Mouse (Mus musculus): ENCODE results near the gene Arhgap29. TPM values are rescaled to one million over a fixed set of nuclear protein-coding genes. Genes with fewer than 3 reads are reported as not detected.

The Arhgap29 gene
- polyA plus RNA-seq, 2 experiments, result 3.9 to 5.3 TPM

- Histone ChIP-seq H3K4me3 (ENCODE audit: insufficient read depth in 1 of 2, low read depth in 2 of 2, low read length in 2 of 2) (no peak overlapping the region), H3K9ac (replicated peaks) (no peak overlapping the region), H3K36me3 (replicated peaks; ENCODE audit: control insufficient read depth, insufficient read depth, low read depth) (no peaks in the 10 kb centered on the region), H3K4me2 (ENCODE audit: low read depth) (no peak overlapping the region), H3K27ac (no peak overlapping the region), H3K27me3 (ENCODE audit: control insufficient read depth, insufficient read depth, low read length) (no peaks in the 10 kb centered on the region), H3K4me1 (replicated peaks; ENCODE audit: control insufficient read depth in 2 of 2, insufficient read depth in 2 of 2, low read length in 1 of 2) (no peaks in the 10 kb centered on the region), H3K9me3 (ENCODE audit: control insufficient read depth, low read length) (no peaks in the 10 kb centered on the region)
- DNase-seq (ENCODE audit: low read depth in 3 of 3, low spot score in 3 of 3), result no peak
- WGBS (ENCODE audit: insufficient replicate concordance), result 75% methylated on average over 4 of the region's 4 CpGs
- no peak for TF ChIP-seq EP300 (IDR thresholded peaks at IDR 0.05; ENCODE audit: low read depth)
- TF ChIP-seq CTCF (IDR thresholded peaks at IDR 0.05; ENCODE audit: low read depth), result no peak
- no peak for ATAC-seq (ENCODE audit: insufficient read depth)
Observed at GRCm38 (mm10) chr3:121995125-121995524, 42.8 kb downstream of the Arhgap29 start.

- Histone ChIP-seq H3K9ac (replicated peaks) (no peak overlapping the region), H3K4me1 (replicated peaks; ENCODE audit: control insufficient read depth in 2 of 2, insufficient read depth in 2 of 2, low read length in 1 of 2) (no peaks in the 10 kb centered on the region), H3K9me3 (ENCODE audit: control insufficient read depth, low read length) (no peaks in the 10 kb centered on the region), H3K36me3 (replicated peaks; ENCODE audit: control insufficient read depth, insufficient read depth, low read depth) (no peaks in the 10 kb centered on the region), H3K27me3 (ENCODE audit: control insufficient read depth, insufficient read depth, low read length) (no peaks in the 10 kb centered on the region), H3K27ac (no peak overlapping the region), H3K4me3 (ENCODE audit: insufficient read depth in 1 of 2, low read depth in 2 of 2, low read length in 2 of 2) (no peak overlapping the region), H3K4me2 (ENCODE audit: low read depth) (no peak overlapping the region)
- TF ChIP-seq CTCF (IDR thresholded peaks at IDR 0.05; ENCODE audit: low read depth), result no peak
- no peak for TF ChIP-seq EP300 (IDR thresholded peaks at IDR 0.05; ENCODE audit: low read depth)
- DNase-seq (ENCODE audit: low read depth in 3 of 3, low spot score in 3 of 3) (no peak), ATAC-seq (ENCODE audit: insufficient read depth) (no peak)
- 80% methylated on average over 2 of the region's 2 CpGs for WGBS (ENCODE audit: insufficient replicate concordance)
Observed at GRCm38 (mm10) chr3:121999934-122000333, 47.6 kb downstream of the Arhgap29 start.

GRCm38 (mm10) chr3:122001568-122001967, 49.2 kb downstream of the Arhgap29 start:
- Histone ChIP-seq H3K27me3 (ENCODE audit: control insufficient read depth, insufficient read depth, low read length) (no peaks in the 10 kb centered on the region), H3K27ac (no peak overlapping the region), H3K9me3 (ENCODE audit: control insufficient read depth, low read length) (no peaks in the 10 kb centered on the region), H3K4me2 (ENCODE audit: low read depth) (no peak overlapping the region), H3K4me1 (replicated peaks; ENCODE audit: control insufficient read depth in 2 of 2, insufficient read depth in 2 of 2, low read length in 1 of 2) (no peaks in the 10 kb centered on the region), H3K36me3 (replicated peaks; ENCODE audit: control insufficient read depth, insufficient read depth, low read depth) (no peaks in the 10 kb centered on the region), H3K9ac (replicated peaks) (no peak overlapping the region), H3K4me3 (ENCODE audit: insufficient read depth in 1 of 2, low read depth in 2 of 2, low read length in 2 of 2) (no peak overlapping the region)
- no peak for TF ChIP-seq CTCF (IDR thresholded peaks at IDR 0.05; ENCODE audit: low read depth)
- TF ChIP-seq EP300 (IDR thresholded peaks at IDR 0.05; ENCODE audit: low read depth), result no peak
- WGBS (ENCODE audit: insufficient replicate concordance), result 56% methylated on average over 6 of the region's 6 CpGs
- no peak for DNase-seq (ENCODE audit: low read depth in 3 of 3, low spot score in 3 of 3)
- ATAC-seq (ENCODE audit: insufficient read depth), result no peak

- DNase-seq (ENCODE audit: low read depth in 3 of 3, low spot score in 3 of 3), result no peak
- no peaks in the 10 kb centered on the region for H3K9me3 ChIP-seq (ENCODE audit: control insufficient read depth, low read length)
- H3K4me3 ChIP-seq (ENCODE audit: insufficient read depth in 1 of 2, low read depth in 2 of 2, low read length in 2 of 2), result no peak overlapping the region
- H3K27me3 ChIP-seq (ENCODE audit: control insufficient read depth, insufficient read depth, low read length), result no peaks in the 10 kb centered on the region
- WGBS (ENCODE audit: insufficient replicate concordance), result 67% methylated on average over 5 of the region's 5 CpGs
- H3K9ac ChIP-seq (replicated peaks), result no peak overlapping the region
- no peak for TF ChIP-seq EP300 (IDR thresholded peaks at IDR 0.05; ENCODE audit: low read depth)
- no peak for TF ChIP-seq CTCF (IDR thresholded peaks at IDR 0.05; ENCODE audit: low read depth)
- H3K36me3 ChIP-seq (replicated peaks; ENCODE audit: control insufficient read depth, insufficient read depth, low read depth), result no peaks in the 10 kb centered on the region
- H3K4me1 ChIP-seq (replicated peaks; ENCODE audit: control insufficient read depth in 2 of 2, insufficient read depth in 2 of 2, low read length in 1 of 2), result no peaks in the 10 kb centered on the region
- no peak overlapping the region for H3K4me2 ChIP-seq (ENCODE audit: low read depth)
- no peak for ATAC-seq (ENCODE audit: insufficient read depth)
- H3K27ac ChIP-seq, result no peak overlapping the region
Observed at GRCm38 (mm10) chr3:122009818-122010217, 57.5 kb downstream of the Arhgap29 start.

GRCm38 (mm10) chr3:122010292-122010691, 58.0 kb downstream of the Arhgap29 start:
- Histone ChIP-seq H3K27me3 (ENCODE audit: control insufficient read depth, insufficient read depth, low read length) (no peaks in the 10 kb centered on the region), H3K27ac (no peak overlapping the region), H3K9me3 (ENCODE audit: control insufficient read depth, low read length) (no peaks in the 10 kb centered on the region), H3K4me1 (replicated peaks; ENCODE audit: control insufficient read depth in 2 of 2, insufficient read depth in 2 of 2, low read length in 1 of 2) (no peaks in the 10 kb centered on the region), H3K4me2 (ENCODE audit: low read depth) (no peak overlapping the region), H3K4me3 (ENCODE audit: insufficient read depth in 1 of 2, low read depth in 2 of 2, low read length in 2 of 2) (no peak overlapping the region), H3K36me3 (replicated peaks; ENCODE audit: control insufficient read depth, insufficient read depth, low read depth) (no peaks in the 10 kb centered on the region), H3K9ac (replicated peaks) (no peak overlapping the region)
- no peak for ATAC-seq (ENCODE audit: insufficient read depth)
- TF ChIP-seq EP300 (IDR thresholded peaks at IDR 0.05; ENCODE audit: low read depth), result no peak
- no peak for TF ChIP-seq CTCF (IDR thresholded peaks at IDR 0.05; ENCODE audit: low read depth)
- WGBS (ENCODE audit: insufficient replicate concordance), result 65% methylated on average over 5 of the region's 5 CpGs
- DNase-seq (ENCODE audit: low read depth in 3 of 3, low spot score in 3 of 3), result no peak
